Mouse (Mus musculus): Measurements from ENCODE around the gene Dysf. TPM values are rescaled to one million over a fixed set of nuclear protein-coding genes. Genes with fewer than 3 reads are reported as not detected.
A peak's percentile ranks its signal among the peaks of the same experiment; 100 is the strongest.

The Dysf gene
- polyA plus RNA-seq, 1 experiment: 5.9 TPM

DNA sequence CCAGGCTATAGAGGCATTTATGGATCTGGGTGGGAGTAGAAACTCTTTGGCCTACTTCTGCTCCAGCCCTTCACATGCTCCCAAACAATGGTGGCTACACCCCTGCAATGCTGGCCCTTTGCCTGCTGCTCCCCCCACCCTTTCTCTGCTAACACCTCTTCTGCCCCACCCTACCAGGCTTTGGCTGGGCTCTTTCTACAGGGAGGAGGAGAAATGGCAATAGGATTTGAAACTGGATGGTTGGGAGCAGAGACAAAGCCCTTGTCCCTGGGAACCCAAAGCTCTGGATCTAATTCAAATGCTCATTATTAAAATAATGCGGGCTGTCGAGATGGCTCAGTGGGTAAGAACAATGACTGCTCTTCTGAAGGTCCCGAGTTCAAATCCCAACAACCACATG is 72.2 kb downstream of the Dysf start:
- Histone ChIP-seq H3K4me3 (replicated peaks; ENCODE audit: insufficient read depth, low read depth, low read length) (no peak overlapping the region), H3K27me3 (ENCODE audit: control insufficient read depth, insufficient read depth, low read length) (no peaks in the 10 kb centered on the region), H3K27ac (ENCODE audit: insufficient read depth, low read length) (no peak overlapping the region), H3K4me1 (ENCODE audit: control insufficient read depth, insufficient read depth, low read length) (no peaks in the 10 kb centered on the region)
- TF ChIP-seq CTCF (IDR thresholded peaks at IDR 0.05; ENCODE audit: borderline replicate concordance, insufficient read depth, low read depth, low read length) (no peak), POLR2A (IDR thresholded peaks at IDR 0.05; ENCODE audit: borderline replicate concordance, insufficient read depth, low read length) (no peak)
- no peak for DNase-seq
- WGBS: 37% methylated on average over 3 of the region's 3 CpGs

DNA sequence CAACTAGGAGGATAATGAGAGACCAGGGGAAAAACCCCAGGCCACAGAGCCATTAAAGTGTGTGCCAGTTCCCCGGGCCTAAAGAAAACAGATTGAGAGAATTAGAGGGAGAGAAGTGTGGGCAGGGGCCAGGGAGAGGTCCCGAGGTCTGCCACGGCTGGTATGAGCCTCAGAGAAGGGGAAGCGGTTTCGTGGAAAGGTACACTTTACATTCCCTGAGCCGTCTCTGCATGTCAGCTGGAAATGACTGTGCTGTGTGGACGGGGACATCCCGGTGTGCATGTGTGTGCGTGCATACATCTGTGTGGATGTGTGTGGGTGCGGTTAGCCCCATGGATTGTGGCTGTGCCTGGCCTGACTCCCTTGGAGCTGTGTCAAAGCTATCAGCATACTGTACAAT is 76.4 kb downstream of the Dysf start:
- DNase-seq: no peak
- H3K27me3 ChIP-seq (ENCODE audit: control insufficient read depth, insufficient read depth, low read length): no peaks in the 10 kb centered on the region
- TF ChIP-seq POLR2A (IDR thresholded peaks at IDR 0.05; ENCODE audit: borderline replicate concordance, insufficient read depth, low read length) (no peak), CTCF (IDR thresholded peaks at IDR 0.05; ENCODE audit: borderline replicate concordance, insufficient read depth, low read depth, low read length) (no peak)
- 61% methylated on average over 10 of the region's 10 CpGs for WGBS
- no peak overlapping the region for H3K27ac ChIP-seq (ENCODE audit: insufficient read depth, low read length)
- H3K4me1 ChIP-seq (ENCODE audit: control insufficient read depth, insufficient read depth, low read length): no peaks in the 10 kb centered on the region
- no peak overlapping the region for H3K4me3 ChIP-seq (replicated peaks; ENCODE audit: insufficient read depth, low read depth, low read length)

DNA sequence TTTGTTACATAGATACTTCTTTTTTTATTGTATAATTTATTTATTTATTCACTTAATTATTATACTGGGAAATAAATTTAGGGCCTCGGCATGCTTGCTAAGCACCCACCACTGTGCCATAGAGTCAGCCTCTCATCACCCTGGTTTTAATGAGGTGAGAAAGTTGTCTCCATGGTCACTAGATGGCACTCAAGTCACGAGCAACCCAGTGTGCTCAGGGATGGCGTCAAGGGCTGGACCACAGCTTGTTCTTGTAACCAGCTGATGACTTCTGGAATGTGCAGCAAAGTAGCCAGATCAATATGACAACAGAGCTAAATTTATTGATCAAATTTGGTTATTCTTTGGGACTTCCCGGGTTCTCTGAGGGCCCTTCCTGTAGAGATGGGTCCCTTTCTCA is 85.1 kb downstream of the Dysf start:
- Histone ChIP-seq H3K4me3 (replicated peaks; ENCODE audit: insufficient read depth, low read depth, low read length) (no peak overlapping the region), H3K27me3 (ENCODE audit: control insufficient read depth, insufficient read depth, low read length) (no peaks in the 10 kb centered on the region), H3K4me1 (ENCODE audit: control insufficient read depth, insufficient read depth, low read length) (no peaks in the 10 kb centered on the region), H3K27ac (ENCODE audit: insufficient read depth, low read length) (no peak overlapping the region)
- DNase-seq: peak; percentile 47 to 53
- 20% methylated on average over 4 of the region's 4 CpGs for WGBS
- no peak for TF ChIP-seq POLR2A (IDR thresholded peaks at IDR 0.05; ENCODE audit: borderline replicate concordance, insufficient read depth, low read length)
- peak; percentile 98 for TF ChIP-seq CTCF (IDR thresholded peaks at IDR 0.05; ENCODE audit: borderline replicate concordance, insufficient read depth, low read depth, low read length)

DNA sequence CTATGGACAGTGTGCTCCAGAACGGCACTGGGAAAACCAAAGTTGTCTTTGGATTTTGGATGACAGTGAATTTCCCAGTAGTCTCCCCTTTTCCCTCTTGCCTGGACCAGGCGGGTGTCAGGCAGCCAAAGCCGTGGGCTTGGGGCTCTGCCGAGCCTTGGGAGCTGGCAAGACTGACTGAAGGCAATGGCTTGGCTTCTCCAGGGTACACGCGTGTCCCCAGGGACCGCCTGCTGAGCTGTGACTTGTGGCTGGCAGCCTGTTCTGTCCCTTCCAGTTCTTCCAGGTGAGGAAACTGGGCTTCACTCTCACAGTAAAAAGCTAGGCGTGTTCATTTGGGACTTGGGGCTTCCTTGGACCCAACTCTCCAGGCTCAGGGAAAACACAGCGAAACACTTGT is 86.1 kb downstream of the Dysf start:
- no peak for TF ChIP-seq CTCF (IDR thresholded peaks at IDR 0.05; ENCODE audit: borderline replicate concordance, insufficient read depth, low read depth, low read length)
- no peak for TF ChIP-seq POLR2A (IDR thresholded peaks at IDR 0.05; ENCODE audit: borderline replicate concordance, insufficient read depth, low read length)
- WGBS: 59% methylated on average over 9 of the region's 9 CpGs
- no peak overlapping the region for H3K27ac ChIP-seq (ENCODE audit: insufficient read depth, low read length)
- DNase-seq: no peak
- no peaks in the 10 kb centered on the region for H3K27me3 ChIP-seq (ENCODE audit: control insufficient read depth, insufficient read depth, low read length)
- peaks cover 5% of the 10 kb centered on the region; the same call in 1 of the 2 replicates for H3K4me1 ChIP-seq (ENCODE audit: control insufficient read depth, insufficient read depth, low read length)
- H3K4me3 ChIP-seq (replicated peaks; ENCODE audit: insufficient read depth, low read depth, low read length): no peak overlapping the region

DNA sequence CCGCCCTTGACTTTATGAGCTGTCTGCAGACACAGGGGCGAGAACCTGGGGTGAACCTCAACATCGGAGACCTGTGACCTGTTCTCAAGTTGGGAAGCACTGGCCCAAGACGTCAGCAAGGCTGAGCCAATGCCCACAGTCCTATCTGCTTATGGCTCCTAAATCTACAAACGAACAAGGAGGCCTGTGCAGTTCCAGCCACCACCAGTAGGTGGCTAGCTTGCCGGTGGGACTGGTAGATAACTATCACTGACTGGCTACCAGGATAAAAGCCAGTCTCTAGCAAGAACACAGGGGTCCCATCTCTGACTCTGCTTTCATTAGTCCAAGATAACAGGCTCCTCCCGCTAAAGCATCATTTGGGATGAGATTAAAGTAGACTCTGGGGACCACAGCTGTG is 86.6 kb downstream of the Dysf start:
- no peaks in the 10 kb centered on the region for H3K27me3 ChIP-seq (ENCODE audit: control insufficient read depth, insufficient read depth, low read length)
- WGBS: 27% methylated on average over 7 of the region's 7 CpGs
- H3K4me1 ChIP-seq (ENCODE audit: control insufficient read depth, insufficient read depth, low read length): peaks cover 6% of the 10 kb centered on the region; the same call in 1 of the 2 replicates
- H3K27ac ChIP-seq (ENCODE audit: insufficient read depth, low read length): no peak overlapping the region
- TF ChIP-seq POLR2A (IDR thresholded peaks at IDR 0.05; ENCODE audit: borderline replicate concordance, insufficient read depth, low read length) (no peak), CTCF (IDR thresholded peaks at IDR 0.05; ENCODE audit: borderline replicate concordance, insufficient read depth, low read depth, low read length) (peak; percentile 80)
- peak; percentile 57 to 73 for DNase-seq
- H3K4me3 ChIP-seq (replicated peaks; ENCODE audit: insufficient read depth, low read depth, low read length): no peak overlapping the region

DNA sequence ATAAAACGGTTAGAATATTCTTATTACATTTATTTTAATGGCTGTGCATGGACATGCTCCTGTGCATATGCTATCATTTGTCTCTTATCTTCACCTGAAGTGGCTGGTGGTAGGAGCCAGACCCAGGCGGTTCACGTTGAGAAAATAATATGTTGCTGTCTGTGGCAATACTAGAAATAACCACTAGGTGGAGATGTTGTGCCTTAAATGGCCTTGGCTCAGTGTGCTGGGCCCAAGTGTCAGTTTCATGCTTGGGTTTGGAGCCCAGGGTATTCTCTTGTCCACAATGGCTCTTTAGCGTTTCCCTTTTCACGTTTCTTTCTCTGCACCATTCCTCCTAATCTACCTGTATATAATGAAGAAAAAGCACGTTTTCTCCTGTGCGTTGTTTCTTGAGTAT is 87.5 kb downstream of the Dysf start:
- H3K27ac ChIP-seq (ENCODE audit: insufficient read depth, low read length): no peak overlapping the region
- no peak overlapping the region for H3K4me3 ChIP-seq (replicated peaks; ENCODE audit: insufficient read depth, low read depth, low read length)
- DNase-seq: peak; percentile 37 to 68
- peaks cover 6% of the 10 kb centered on the region; the same call in 1 of the 2 replicates for H3K4me1 ChIP-seq (ENCODE audit: control insufficient read depth, insufficient read depth, low read length)
- TF ChIP-seq POLR2A (IDR thresholded peaks at IDR 0.05; ENCODE audit: borderline replicate concordance, insufficient read depth, low read length) (no peak), CTCF (IDR thresholded peaks at IDR 0.05; ENCODE audit: borderline replicate concordance, insufficient read depth, low read depth, low read length) (peak; percentile 89)
- 14% methylated on average over 7 of the region's 7 CpGs for WGBS
- H3K27me3 ChIP-seq (ENCODE audit: control insufficient read depth, insufficient read depth, low read length): no peaks in the 10 kb centered on the region

DNA sequence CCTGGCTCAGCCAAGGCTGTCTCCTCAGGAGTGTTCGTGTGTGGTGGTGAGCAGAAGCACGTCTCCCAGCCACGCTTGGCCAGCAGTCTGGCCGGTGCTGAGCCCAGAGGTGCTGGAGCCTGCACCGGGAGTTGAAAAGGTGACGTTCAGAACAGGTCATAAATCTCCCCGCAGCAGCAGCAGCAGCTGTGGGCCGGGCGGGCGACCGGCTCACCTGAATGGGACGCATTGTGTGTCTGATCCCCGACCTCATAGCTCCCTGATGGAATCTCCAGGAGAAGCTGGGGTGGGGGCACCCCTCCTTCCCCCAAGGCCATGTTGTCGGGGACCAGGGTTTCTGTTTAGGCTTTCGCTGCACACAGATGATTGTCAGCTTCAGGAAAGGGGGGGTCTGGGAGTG is 93.6 kb downstream of the Dysf start:
- no peak for DNase-seq
- peaks cover 16% of the 10 kb centered on the region for H3K4me1 ChIP-seq (ENCODE audit: control insufficient read depth, insufficient read depth, low read length)
- TF ChIP-seq CTCF (IDR thresholded peaks at IDR 0.05; ENCODE audit: borderline replicate concordance, insufficient read depth, low read depth, low read length) (no peak), POLR2A (IDR thresholded peaks at IDR 0.05; ENCODE audit: borderline replicate concordance, insufficient read depth, low read length) (no peak)
- H3K27ac ChIP-seq (ENCODE audit: insufficient read depth, low read length): no peak overlapping the region
- H3K27me3 ChIP-seq (ENCODE audit: control insufficient read depth, insufficient read depth, low read length): no peaks in the 10 kb centered on the region; the same call in 1 of the 2 replicates
- WGBS: 68% methylated on average over 15 of the region's 15 CpGs
- no peak overlapping the region for H3K4me3 ChIP-seq (replicated peaks; ENCODE audit: insufficient read depth, low read depth, low read length)

DNA sequence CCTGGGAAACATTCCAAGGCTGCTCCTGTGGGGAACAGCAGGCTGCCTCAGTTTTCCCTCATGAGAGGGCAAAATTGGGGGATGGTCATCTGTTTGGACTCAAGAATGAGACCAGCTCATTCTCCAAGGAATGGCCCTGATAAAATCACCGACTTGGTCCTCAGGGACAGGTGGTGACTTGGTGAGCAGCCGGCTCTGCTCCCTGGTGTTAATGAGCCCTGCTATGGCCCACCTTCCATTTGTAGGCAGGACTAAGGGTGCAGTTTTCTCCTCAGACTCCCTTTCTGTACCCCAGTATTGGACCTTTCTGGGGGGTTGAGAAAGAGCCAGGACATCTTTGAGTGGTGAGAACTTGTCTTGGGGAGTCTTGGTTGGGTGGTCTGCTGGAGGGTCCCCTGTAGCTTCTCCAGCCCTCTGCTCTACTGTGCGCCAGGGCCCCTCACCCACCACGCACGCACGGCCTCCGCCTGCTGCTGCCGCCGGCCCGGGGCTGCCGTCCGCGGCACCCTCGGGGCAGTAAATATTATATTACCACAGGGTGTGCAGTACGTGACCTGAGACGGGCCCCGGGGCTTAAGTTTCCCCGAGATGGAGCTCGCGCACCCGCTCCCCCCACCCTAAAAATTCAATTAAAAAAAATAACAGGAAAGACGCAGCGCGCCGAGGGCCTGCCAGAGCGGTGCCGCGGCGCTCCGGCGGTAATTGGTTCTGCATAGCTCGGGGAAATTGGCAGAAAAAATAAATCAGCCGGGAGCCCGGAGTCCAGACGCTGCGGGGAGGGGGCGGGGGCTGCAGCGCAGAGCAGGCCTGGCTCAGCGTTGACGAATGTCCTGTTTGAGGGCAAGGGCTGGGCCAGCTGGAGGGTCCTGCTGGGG is 97.0 kb downstream of the Dysf start:
- H3K27me3 ChIP-seq (ENCODE audit: control insufficient read depth, insufficient read depth, low read length): no peaks in the 10 kb centered on the region; the same call in 1 of the 2 replicates
- peaks cover 10% of the 10 kb centered on the region for H3K4me1 ChIP-seq (ENCODE audit: control insufficient read depth, insufficient read depth, low read length)
- peak; percentile 46 to 57 for DNase-seq
- peak overlapping the region; percentile 42 for H3K4me3 ChIP-seq (replicated peaks; ENCODE audit: insufficient read depth, low read depth, low read length)
- 2% methylated on average over 40 of the region's 40 CpGs for WGBS
- TF ChIP-seq POLR2A (IDR thresholded peaks at IDR 0.05; ENCODE audit: borderline replicate concordance, insufficient read depth, low read length) (no peak), CTCF (IDR thresholded peaks at IDR 0.05; ENCODE audit: borderline replicate concordance, insufficient read depth, low read depth, low read length) (no peak)
- no peak overlapping the region for H3K27ac ChIP-seq (ENCODE audit: insufficient read depth, low read length)
